Mouse (Mus musculus) yolk sac, embryonic 10.5 days (tissue): ENCODE results near the gene Gpr15.

Source experiments
- DNase-seq: peaks from one replicate; pipeline ENCODE4 v3.0.0-alpha.2; 2017; ENCODE audit warnings: low spot score

The Gpr15 gene

DNA sequence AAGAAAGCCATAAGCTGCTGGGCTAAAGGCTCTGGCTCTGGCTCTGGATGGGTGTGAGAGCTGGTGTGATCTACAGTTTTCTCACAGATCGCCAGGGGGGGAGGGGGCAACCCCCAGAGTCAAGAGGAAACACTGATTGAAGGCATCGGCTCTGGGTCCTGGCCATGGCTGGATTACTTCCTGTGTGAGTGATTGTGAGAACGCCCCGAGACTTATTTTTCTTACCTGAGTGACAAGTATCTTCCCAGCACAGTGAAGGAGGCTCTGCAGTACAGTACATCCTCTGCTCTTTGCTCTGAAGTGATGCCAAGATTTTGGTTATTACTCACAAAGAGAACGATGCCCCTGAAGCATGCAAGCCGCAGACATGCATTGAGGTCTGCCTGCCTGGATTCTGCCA lies 17.1 kb downstream of the Gpr15 start:
- no peak for DNase-seq

DNA sequence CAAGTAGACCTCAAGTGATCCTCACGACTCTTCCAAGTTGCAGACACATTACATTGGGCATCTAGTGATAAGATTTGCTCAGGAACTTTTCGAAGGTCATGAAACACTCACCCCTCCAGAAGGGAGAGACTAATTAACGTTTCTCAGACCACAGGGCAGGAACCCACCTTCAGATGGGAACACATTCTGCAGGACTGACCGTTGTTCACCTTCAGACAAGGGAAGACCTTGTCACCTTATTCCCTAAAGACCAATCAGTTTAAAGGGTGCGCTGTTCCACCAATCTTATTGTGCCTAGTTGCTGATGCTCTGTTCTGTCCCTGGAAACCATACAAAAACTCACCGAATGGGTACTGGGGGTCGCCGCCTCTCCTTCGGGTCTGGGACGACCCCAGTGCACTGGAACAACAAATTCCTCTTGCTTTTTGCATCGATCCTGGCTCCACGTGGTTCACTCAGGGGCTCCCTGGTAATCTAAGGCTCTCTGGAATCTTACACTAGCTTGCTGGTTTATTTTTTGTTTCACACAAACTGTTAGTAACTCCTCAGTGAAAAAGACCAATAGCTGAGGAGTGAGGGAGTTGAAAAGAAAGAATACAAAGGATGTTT lies 17.9 kb downstream of the Gpr15 start:
- DNase-seq, result no peak

DNA sequence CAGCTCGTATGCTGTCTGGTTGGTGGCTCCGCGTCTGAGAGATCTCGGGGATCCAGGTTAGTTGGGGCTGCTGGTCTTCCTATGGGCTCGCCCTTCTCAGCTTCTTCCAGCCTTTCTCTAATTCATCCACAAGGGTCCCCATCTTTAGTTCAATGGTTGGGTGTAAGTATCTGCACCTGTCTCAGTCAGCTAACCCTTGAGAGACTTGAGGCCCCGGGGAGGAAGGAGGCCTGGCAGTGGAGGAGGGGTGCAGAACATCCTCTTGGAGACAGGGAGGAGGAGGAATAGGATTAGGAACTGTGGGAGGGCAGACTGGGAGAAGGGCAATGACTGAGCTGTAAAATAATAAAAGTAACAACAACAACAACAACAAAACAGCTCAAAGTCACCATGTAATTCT lies 18.7 kb downstream of the Gpr15 start:
- DNase-seq, result no peak

DNA sequence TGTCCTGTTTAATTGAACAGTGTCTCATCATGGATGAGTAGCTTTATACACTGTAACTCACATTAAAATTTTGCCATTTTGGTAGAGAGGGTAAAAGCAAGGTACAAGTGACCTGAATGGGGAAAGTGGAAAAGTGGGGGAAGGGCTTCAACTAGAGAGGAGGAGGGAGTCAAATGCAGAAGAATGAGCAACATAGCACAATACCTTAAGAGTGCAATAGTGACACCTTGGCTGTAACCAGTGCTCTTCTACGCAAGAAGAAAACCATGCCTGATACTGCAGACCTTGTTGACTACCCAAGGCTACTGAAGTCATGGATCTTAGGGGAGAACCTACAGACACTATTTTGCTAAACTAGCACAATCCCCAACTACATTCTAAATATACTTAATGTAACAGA lies 21.6 kb downstream of the Gpr15 start:
- DNase-seq, result no peak

DNA sequence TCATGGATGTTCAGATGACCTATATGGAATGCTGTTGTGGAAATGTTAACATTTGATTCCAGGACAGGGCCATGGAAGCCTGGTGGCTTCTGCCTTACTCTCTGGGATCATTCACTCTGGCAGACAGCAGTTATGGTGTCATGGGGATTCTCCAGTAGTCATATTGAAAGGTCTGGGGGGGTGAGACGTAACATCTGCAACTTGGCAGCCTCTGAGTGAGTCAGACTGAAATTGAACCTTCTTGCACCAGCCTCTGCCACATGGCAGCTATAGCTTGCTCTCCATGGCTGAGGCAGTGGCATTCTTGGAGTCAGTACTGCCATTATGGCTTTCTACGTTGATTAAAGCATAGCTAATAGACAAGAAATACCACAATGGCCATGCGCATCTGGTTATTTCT lies 22.1 kb downstream of the Gpr15 start:
- DNase-seq, result no peak

DNA sequence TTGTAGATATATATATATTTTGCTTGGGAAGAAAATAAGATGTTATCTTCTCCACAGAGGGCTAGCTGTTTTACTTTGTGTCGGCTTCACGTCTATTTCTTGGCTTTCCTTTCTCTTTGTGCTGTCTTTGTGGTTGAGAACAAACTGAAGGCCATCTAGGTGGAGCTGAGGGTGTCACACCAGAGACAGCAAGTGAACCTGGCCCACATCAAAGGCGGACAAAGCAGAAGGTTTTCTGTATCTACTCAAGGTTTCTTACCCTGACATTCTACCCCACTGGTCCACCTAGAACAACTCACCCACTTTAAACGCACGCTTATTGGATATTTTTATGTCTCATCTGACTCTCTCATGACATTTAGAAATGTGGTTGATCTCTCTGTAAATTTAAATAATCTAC lies 24.8 kb downstream of the Gpr15 start:
- DNase-seq, result no peak

DNA sequence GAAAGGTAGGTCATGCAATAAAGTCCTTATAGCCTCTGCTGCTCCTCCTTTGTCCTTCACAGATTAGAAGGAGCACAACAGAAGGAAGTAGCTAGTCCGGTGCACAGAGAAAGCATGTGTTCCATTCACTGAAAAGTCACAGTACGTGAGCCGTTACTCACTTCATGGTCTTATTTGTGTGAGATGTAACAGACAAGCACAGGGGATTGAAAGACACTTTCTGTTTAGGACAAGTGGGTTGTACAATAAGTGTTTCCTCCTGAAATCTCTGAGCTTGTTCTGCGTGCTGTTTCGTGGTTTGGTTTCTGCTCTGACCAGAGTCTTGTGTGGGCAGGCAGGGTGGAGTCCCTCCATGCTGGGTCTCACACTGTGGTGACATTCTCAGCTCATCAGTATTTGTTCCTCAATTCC lies 28.5 kb downstream of the Gpr15 start:
- no peak for DNase-seq

DNA sequence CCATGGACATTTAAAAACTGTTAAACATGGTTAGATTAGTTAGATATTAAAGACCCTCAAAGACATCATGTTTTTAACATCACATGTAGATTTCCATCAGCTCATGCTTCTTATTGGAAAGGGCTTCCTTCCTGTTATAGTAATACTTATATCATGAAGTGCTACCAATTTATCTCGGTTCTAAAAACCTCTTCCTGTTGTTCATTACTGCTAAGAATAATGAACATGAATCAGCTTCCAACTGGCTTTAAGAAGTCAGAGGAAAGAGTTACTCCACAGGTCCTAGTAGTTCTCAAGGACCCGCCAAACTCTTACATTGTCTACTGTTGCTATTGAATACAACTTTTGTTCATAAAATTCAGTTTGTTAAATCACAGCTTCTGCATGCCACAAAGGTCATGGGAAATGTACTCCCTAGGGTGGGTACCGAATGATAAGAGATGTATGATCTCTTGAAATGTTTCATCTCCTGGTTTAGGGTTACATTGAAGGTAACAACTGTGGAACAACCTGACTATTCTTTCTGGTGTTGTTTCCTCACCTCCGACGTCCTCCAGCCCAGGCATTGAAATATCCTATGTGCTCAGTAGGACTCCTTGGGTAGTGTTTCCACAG lies 29.2 kb downstream of the Gpr15 start:
- no peak for DNase-seq

DNA sequence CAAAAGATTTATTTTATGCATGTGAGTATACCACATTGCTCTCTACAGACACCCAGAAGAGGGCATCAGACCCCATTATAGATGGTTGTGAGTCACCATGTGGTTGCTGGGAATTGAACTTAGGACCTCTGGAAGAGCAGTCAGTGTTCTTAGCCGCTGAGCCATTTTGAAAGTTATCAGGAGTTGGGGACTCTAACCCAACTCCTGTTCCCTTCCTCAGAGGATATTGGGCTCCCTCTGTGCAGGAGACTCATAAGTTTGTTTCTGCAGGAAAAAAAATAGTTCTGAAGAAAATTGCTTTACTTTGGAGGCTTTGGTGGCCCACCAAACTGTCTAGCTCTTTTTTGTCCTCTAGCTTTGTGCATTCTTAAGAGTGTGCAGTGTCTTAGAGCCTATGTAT lies 30.3 kb downstream of the Gpr15 start:
- DNase-seq, result no peak

DNA sequence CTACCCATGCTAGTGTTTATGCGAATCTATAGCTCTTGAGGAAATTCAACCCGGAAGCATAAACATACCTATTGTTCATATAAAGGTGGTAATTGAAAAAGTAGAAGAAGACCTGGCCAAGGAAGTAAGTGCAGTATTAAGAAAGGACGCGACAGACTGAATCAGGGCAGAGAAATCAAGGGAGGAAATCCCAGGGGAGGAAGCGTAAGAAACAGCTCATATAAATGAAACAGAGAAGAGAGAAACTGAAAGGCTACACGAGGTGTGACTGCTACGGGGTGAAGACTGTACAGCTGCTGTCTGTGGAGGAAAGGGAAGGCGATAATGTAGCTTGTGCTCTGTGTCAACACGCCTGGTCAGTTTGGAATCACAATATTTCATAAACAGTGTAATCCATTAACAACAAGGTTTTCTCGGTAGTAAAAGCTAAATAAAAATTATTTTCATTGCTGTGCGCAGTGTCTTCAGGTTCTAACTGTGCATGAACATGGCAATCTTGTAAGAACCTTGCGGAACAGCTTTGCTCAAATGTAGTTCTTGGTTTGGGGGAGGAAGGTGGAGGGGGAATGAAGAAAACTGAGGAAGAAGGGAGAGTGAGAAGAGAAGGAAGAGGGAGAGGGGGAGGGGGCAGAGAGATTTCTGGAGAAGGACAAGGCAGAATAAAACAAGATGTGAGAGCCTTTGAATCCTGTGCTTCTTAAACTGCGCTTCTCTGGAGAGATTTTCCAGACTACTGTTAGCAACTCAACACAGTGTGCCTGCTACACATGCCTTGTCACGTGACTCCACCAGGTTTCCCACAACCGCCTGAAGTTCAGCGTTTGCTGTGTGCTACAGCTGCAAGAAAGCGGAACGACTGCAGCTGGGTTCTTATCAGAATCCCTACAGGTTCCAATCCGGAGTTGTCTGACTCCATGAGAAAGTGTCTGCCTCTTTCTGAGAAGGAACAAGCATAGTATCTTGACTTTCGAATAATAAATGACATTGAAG lies 33.0 kb downstream of the Gpr15 start:
- no peak for DNase-seq

DNA sequence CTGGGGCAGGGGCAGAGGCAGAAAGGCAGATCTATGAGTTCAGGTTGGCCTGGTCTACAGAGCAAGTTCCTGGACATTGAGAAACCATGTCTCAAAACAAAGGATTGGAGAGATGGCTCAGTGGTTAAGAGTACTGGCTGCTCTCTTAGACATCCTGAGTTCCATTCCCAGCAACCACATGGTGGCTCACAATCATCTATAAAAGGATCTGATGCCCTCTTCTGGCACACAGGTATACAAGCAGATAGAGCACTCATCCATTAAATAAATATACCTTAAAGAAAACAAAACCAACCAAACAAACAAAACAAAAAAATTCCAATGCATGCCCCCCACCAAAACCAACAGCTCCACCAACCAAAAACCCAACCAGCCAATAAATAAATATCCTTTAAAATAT lies 34.3 kb downstream of the Gpr15 start:
- no peak for DNase-seq

DNA sequence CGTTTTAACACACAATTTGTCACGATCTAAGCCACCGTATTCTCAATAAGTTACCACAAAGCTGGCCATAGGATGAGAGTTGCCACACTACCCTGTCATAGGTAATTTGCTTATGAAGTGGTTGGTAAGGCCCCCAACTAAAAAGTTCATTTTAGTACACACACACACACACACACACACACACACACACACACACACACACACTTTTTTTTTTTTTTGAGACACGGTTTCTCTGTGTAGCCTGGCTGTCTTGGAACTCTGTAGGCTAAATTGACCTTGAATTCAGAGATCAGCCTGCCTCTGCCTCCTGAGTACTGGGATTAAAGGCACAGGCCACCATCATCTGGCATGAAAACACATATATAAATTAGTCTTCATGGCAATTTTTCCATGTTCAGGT lies 35.0 kb downstream of the Gpr15 start:
- no peak for DNase-seq

DNA sequence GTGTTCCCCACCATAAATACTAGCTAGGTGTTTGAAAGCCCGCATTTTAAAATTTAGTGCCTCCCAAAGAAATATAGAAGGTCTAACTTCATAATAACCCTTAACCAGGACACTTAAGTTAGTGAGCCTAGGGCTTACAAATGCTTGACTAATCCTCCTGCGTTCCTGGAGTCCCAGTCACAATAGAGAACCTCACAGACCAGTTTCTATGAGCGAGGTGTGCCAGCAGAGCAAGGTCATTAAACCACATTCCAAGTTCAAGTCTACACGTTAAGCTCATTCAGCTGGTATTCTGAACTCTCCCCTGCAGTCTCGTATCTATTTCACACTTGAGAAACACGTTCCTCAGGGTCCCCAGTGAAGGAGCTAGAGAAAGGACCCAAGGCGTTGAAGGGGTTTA lies 36.0 kb downstream of the Gpr15 start:
- no peak for DNase-seq

DNA sequence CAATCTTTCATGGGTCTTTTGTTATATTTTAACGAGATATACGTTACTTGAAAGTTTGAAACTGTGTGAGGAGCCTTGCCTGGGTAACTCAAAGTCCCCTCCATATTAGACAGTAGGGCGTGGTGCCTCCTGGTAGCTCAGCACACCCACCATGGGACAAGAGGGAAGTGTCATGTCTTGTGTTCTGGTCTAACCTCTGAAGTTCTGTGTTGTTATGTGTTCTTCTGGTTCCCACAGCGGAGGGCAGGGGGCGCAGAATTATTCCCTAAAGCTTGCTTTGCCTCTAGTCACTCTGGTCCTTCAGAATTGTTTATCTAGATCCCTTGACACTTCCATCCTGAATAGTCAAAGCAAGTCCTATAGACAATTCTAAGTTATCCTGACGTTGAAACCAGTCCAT lies 36.8 kb downstream of the Gpr15 start:
- DNase-seq, result no peak

DNA sequence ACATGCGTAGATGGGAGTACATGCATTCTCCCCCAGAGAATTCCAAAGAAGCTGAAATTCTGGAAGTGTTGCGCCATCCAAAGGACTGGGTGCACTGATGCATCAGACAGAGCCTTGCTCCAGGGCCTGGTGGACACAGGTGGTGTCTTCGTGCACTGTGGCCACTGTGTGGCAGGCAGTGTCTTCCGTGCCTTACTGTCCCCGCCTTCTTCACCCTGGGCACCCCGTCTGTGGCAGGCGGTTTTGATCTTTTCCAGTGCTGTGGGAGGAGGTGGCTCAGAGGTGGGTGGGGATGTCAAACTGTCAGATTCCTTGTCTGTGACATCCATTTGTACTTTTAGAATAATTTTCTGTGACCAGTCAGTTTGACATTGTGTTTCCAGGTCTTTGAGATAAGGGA lies 40.2 kb downstream of the Gpr15 start:
- no peak for DNase-seq

DNA sequence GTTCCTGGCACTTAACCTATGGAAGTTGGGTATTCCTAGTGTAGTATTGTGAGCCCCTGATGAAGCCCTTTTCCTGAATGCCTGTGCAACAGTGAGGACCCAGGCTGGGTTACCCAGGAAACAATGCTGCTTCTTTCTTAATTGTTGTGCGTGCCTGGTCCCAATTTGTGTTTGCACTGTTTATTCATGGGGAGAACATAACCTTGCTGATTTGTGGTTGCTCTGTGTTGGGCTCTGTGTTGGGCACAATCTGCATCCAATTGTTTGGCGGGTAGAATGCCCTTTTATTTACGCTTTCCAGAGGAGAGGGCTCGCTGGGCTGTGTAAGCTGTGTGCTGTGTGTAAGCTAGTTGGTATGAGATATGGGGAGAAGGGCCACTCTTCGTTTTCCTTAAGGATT lies 41.4 kb downstream of the Gpr15 start:
- DNase-seq, result no peak

DNA sequence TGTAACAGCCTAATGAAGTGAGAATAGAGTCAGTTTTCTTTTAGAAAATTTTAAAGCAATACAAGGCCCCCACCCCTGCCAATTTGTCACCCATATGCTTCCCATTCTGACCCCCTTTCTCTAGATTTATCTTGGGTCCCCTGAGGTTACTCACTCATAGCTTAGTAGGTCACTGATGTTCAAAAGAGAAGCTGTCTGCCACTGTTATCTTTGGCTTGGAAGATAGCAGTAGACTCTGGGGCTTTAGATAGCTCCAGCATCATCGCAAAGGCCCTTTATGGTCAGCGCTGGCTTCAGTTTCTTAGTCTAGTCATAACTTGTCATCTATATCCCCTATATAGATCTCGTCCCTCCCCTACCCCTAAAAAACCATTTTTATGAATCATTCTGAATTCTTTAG lies 42.2 kb downstream of the Gpr15 start:
- no peak for DNase-seq

DNA sequence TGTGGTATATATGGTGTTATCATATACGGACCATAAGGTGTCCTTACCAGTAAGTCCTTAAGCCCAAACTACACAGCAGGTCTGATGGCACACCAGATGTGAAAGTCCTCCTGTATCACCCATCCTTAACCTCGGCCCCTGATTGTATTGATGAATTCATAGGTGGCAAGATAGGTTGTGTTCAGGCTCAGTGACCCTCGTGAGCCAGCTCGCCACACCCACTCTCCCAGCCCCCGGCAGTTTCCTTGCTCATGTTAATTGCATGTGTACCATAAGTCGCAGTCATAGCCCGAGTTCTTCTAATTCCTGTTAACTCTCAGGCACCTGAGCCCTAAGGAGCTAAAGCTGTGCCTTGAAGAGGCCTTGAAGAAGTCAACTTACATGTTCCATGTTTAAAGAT lies 42.7 kb downstream of the Gpr15 start:
- no peak for DNase-seq

DNA sequence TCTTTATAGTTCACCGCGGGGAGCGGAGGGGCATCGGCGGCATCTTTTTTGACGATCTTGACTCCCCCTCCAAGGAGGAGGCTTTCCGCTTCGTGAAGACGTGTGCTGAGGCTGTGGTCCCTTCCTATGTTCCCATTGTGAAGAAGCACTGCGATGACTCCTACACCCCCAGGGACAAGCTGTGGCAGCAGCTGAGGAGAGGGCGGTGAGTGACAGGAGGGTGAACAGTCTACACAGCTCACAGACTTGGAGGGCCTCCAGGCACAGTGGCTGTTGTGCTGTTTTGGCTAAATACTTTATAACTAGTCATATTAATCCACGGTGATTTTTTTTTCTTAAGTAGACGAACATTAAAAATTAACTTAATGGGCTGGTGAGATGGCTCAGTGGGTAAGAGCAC lies 43.6 kb downstream of the Gpr15 start:
- no peak for DNase-seq

DNA sequence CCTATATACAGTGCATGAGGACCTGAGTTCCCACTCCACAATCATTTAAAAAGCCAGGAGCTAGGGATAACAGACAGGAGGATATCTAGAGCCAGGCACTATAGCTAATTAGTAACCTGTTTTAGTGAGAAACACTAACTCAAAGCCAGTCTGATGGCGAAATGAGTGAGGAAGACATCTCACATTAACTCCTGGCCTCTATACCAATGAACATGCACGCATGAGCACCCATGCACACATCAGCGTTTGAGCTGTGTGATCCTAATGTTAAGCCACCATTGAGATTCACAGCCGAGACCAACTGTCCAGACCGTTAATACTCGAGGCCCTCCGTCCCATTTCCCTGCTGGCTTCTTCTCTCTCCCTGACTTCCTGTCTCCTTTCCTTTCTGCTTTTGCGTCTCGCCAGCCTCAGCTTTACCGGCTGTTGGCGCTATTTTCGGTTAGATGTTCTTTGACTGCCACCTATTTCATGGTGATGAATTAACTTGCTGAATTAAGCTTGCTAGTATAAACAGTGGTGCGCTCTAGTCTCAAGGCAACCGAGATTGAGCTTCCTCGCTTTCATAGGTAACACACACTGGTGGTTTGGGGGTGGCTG lies 45.0 kb downstream of the Gpr15 start:
- DNase-seq, result no peak

DNA sequence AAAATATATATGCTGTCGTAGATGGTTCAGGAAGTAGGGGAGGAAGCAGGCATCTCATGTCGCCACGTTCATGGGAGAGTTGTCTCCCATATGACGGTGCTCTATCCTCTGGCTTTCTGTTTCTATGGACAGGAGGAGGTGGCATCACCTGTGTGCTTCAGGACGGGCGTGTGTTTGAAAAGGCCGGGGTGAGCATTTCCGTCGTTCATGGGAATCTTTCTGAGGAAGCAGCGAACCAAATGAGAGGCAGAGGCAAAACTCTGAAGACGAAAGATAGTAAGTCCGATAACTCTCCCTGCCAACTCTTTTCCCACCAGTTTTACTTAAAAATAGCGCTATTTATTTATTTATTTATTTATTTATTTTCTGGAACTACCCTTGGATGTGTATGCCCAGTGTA lies 46.5 kb downstream of the Gpr15 start:
- DNase-seq, result no peak

DNA sequence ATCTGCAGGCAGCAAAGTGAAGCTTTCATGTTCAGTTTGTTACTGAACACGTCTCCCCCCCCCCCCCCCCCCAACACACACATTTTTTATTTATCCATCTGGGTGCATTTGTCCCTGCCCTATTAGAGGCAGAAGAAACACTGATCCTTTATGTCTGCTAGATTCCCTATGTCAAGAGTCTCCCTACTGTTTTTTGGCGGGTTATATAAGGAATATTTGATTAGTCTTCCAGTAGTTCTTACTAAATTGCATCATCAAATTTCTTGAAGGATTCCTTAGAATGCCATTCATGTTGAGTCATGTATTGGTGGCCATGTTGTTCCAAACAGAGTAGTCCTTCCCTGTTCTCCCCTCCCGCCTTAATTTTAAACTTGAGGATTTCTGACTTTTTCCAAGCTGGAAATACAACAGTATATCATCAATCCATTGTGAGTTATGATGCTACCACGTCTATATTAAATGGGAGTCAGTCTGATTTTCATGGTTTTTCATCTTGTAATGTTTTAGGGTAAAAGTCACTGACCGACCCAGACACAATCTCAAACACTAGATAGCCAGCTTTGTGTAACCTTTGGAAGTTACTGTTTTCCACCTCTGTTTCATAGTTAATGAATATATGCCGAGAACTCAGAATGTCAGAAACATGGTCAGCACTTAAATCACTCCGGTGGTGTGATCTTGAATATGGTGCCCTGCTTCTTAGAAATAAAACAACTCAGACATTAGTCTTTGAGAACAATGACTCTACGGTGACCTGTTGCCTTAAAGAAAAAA lies 47.5 kb downstream of the Gpr15 start:
- DNase-seq, result no peak
